Mouse (Mus musculus): ENCODE measurements around the gene Kera. TPM values are rescaled to one million over a fixed set of nuclear protein-coding genes. Genes with fewer than 3 reads are reported as not detected.

Kera gene
- 0.05 TPM in 1 of 2 replicates, not detected in the other for polyA plus RNA-seq (2015; fragmentation: Nextera tagmentation; extraction: Ambion mirVana)

GRCm38 (mm10) chr10:97606579-97606978, at the start of gene Kera:
TSS of gene Kera (plus strand) at chr10:97606879.
- DNase-seq (ENCODE audit: low spot score) (no peak), ATAC-seq (replicated peaks; ENCODE audit: low FRiP score, low read depth) (no peak)
- Histone ChIP-seq H3K27me3 (ENCODE audit: insufficient read depth, low read length) (no peaks in the 10 kb centered on the region), H3K4me1 (replicated peaks; ENCODE audit: insufficient read depth, low read length) (no peaks in the 10 kb centered on the region), H3K4me2 (ENCODE audit: low read length) (no peak within 1 kb of the TSS), H3K4me3 (replicated peaks; ENCODE audit: low read depth, low read length) (no peak within 1 kb of the TSS), H3K36me3 (ENCODE audit: insufficient read depth, low read length) (no peaks in the 10 kb centered on the region), H3K27ac (no peak within 1 kb of the TSS), H3K9ac (ENCODE audit: low read depth, low read length) (no peak within 1 kb of the TSS), H3K9me3 (replicated peaks; ENCODE audit: low read length) (no peaks in the 10 kb centered on the region)
- no peak for TF ChIP-seq CTCF (IDR thresholded peaks at IDR 0.05; ENCODE audit: low read depth)
- WGBS = 70% methylated on average over 2 of the region's 2 CpGs

- no peaks in the 10 kb centered on the region for H3K4me1 ChIP-seq (replicated peaks; ENCODE audit: insufficient read depth, low read length)
- H3K9ac ChIP-seq (ENCODE audit: low read depth, low read length) = peak within 1 kb of the TSS; percentile 13; the same call in 1 of the 2 replicates
- DNase-seq (ENCODE audit: low spot score) (peak; percentile 51), ATAC-seq (replicated peaks; ENCODE audit: low FRiP score, low read depth) (no peak)
- H3K27ac ChIP-seq = 0 out of 2 replicates have a peak within 1 kb of the TSS, but pooled peaks have one; percentile 44
- peak within 1 kb of the TSS; percentile 45 for H3K4me2 ChIP-seq (ENCODE audit: low read length)
- no peaks in the 10 kb centered on the region for H3K9me3 ChIP-seq (replicated peaks; ENCODE audit: low read length)
- no peaks in the 10 kb centered on the region for H3K36me3 ChIP-seq (ENCODE audit: insufficient read depth, low read length)
- H3K27me3 ChIP-seq (ENCODE audit: insufficient read depth, low read length) = no peaks in the 10 kb centered on the region
- no peak within 1 kb of the TSS for H3K4me3 ChIP-seq (replicated peaks; ENCODE audit: low read depth, low read length)
- WGBS = 17% methylated on average over 10 of the region's 10 CpGs
- TF ChIP-seq CTCF (IDR thresholded peaks at IDR 0.05; ENCODE audit: low read depth) = no peak
Observed at GRCm38 (mm10) chr10:97564957-97565856, 41.5 kb upstream of the Kera start, which contains the start of gene Lum. TSS of gene Lum (plus strand) at chr10:97565128.

GRCm38 (mm10) chr10:97567489-97568135, 39.1 kb upstream of the Kera start:
- Histone ChIP-seq H3K27ac (no peak overlapping the region), H3K9me3 (replicated peaks; ENCODE audit: low read length) (no peaks in the 10 kb centered on the region), H3K36me3 (ENCODE audit: insufficient read depth, low read length) (no peaks in the 10 kb centered on the region), H3K4me2 (ENCODE audit: low read length) (no peak overlapping the region), H3K27me3 (ENCODE audit: insufficient read depth, low read length) (no peaks in the 10 kb centered on the region), H3K4me3 (replicated peaks; ENCODE audit: low read depth, low read length) (no peak overlapping the region), H3K4me1 (replicated peaks; ENCODE audit: insufficient read depth, low read length) (no peaks in the 10 kb centered on the region), H3K9ac (ENCODE audit: low read depth, low read length) (no peak overlapping the region)
- ATAC-seq (replicated peaks; ENCODE audit: low FRiP score, low read depth) (no peak), DNase-seq (ENCODE audit: low spot score) (no peak)
- TF ChIP-seq CTCF (IDR thresholded peaks at IDR 0.05; ENCODE audit: low read depth) = peak; percentile 31; the same call in 1 of the 2 replicates
- 57% methylated on average over 8 of the region's 8 CpGs for WGBS

GRCm38 (mm10) chr10:97582543-97583231, 24.0 kb upstream of the Kera start:
- H3K27ac ChIP-seq = no peak overlapping the region
- 86% methylated on average over 4 of the region's 4 CpGs for WGBS
- ATAC-seq (replicated peaks; ENCODE audit: low FRiP score, low read depth) = no peak
- H3K4me1 ChIP-seq (replicated peaks; ENCODE audit: insufficient read depth, low read length) = no peaks in the 10 kb centered on the region
- no peak overlapping the region for H3K9ac ChIP-seq (ENCODE audit: low read depth, low read length)
- no peak for DNase-seq (ENCODE audit: low spot score)
- no peaks in the 10 kb centered on the region for H3K27me3 ChIP-seq (ENCODE audit: insufficient read depth, low read length)
- H3K9me3 ChIP-seq (replicated peaks; ENCODE audit: low read length) = no peaks in the 10 kb centered on the region
- no peak for TF ChIP-seq CTCF (IDR thresholded peaks at IDR 0.05; ENCODE audit: low read depth)
- no peak overlapping the region for H3K4me3 ChIP-seq (replicated peaks; ENCODE audit: low read depth, low read length)
- H3K4me2 ChIP-seq (ENCODE audit: low read length) = no peak overlapping the region
- H3K36me3 ChIP-seq (ENCODE audit: insufficient read depth, low read length) = no peaks in the 10 kb centered on the region

- ATAC-seq (replicated peaks; ENCODE audit: low FRiP score, low read depth) = no peak
- no peak overlapping the region for H3K4me3 ChIP-seq (replicated peaks; ENCODE audit: low read depth, low read length)
- WGBS = 43% methylated on average over 3 of the region's 3 CpGs
- H3K4me1 ChIP-seq (replicated peaks; ENCODE audit: insufficient read depth, low read length) = no peaks in the 10 kb centered on the region
- no peak overlapping the region for H3K27ac ChIP-seq
- no peaks in the 10 kb centered on the region for H3K36me3 ChIP-seq (ENCODE audit: insufficient read depth, low read length)
- no peaks in the 10 kb centered on the region for H3K27me3 ChIP-seq (ENCODE audit: insufficient read depth, low read length)
- TF ChIP-seq CTCF (IDR thresholded peaks at IDR 0.05; ENCODE audit: low read depth) = no peak
- DNase-seq (ENCODE audit: low spot score) = no peak
- no peak overlapping the region for H3K4me2 ChIP-seq (ENCODE audit: low read length)
- no peaks in the 10 kb centered on the region for H3K9me3 ChIP-seq (replicated peaks; ENCODE audit: low read length)
- no peak overlapping the region for H3K9ac ChIP-seq (ENCODE audit: low read depth, low read length)
Observed at GRCm38 (mm10) chr10:97584176-97584575, 22.5 kb upstream of the Kera start.

- no peak overlapping the region for H3K9ac ChIP-seq (ENCODE audit: low read depth, low read length)
- TF ChIP-seq CTCF (IDR thresholded peaks at IDR 0.05; ENCODE audit: low read depth) = no peak
- no peak overlapping the region for H3K4me2 ChIP-seq (ENCODE audit: low read length)
- H3K27me3 ChIP-seq (ENCODE audit: insufficient read depth, low read length) = no peaks in the 10 kb centered on the region
- no peak overlapping the region for H3K27ac ChIP-seq
- H3K9me3 ChIP-seq (replicated peaks; ENCODE audit: low read length) = no peaks in the 10 kb centered on the region
- no peaks in the 10 kb centered on the region for H3K4me1 ChIP-seq (replicated peaks; ENCODE audit: insufficient read depth, low read length)
- WGBS = 42% methylated on average over 5 of the region's 5 CpGs
- H3K4me3 ChIP-seq (replicated peaks; ENCODE audit: low read depth, low read length) = no peak overlapping the region
- no peaks in the 10 kb centered on the region for H3K36me3 ChIP-seq (ENCODE audit: insufficient read depth, low read length)
- DNase-seq (ENCODE audit: low spot score) (peak; percentile 51), ATAC-seq (replicated peaks; ENCODE audit: low FRiP score, low read depth) (no peak)
Observed at GRCm38 (mm10) chr10:97587159-97587558, 19.5 kb upstream of the Kera start.

All from kidney, postnatal 0 days (tissue).